Mouse (Mus musculus) embryonic facial prominence, embryonic 13.5 days (tissue): Measurements from ENCODE around the gene Spsb3. TPM values are rescaled to one million over a fixed set of nuclear protein-coding genes. Genes with fewer than 3 reads are reported as not detected.

Source experiments
- ATAC-seq: fragments of 200-750 bp; cut with Nextera tagmentation; 2 replicates; pipeline ENCODE4 v1.8.0; 2017; ENCODE audit warnings: low read depth; ENCODE audit not compliant: insufficient number of reproducible peaks, insufficient read depth, low FRiP score, low TSS enrichment
- H3K27ac ChIP-seq: fragments of 300-500 bp; sonication (generic); 2 replicates; pipeline ENCODE4 v1.5.1; 2015; ENCODE audit warnings: moderate library complexity, mild to moderate bottlenecking, inconsistent platforms
- H3K27me3 ChIP-seq: fragments of 300-500 bp; sonication (generic); 2 replicates; pipeline ENCODE4 v1.6.1; 2015; ENCODE audit warnings: mild to moderate bottlenecking, inconsistent platforms
- H3K36me3 ChIP-seq: fragments of 300-500 bp; sonication (generic); 2 replicates; pipeline ENCODE4 v1.6.1; 2015; ENCODE audit warnings: mild to moderate bottlenecking, inconsistent platforms
- H3K4me1 ChIP-seq: fragments of 300-500 bp; sonication (generic); 2 replicates; pipeline ENCODE4 v1.6.1; 2015; ENCODE audit warnings: inconsistent platforms
- H3K4me2 ChIP-seq: fragments of 300-500 bp; sonication (generic); 2 replicates; pipeline ENCODE4 v1.6.1; 2015; ENCODE audit warnings: moderate library complexity, mild to moderate bottlenecking, inconsistent platforms
- H3K4me3 ChIP-seq: fragments of 300-500 bp; sonication (generic); 2 replicates; pipeline ENCODE4 v1.5.1; 2015; ENCODE audit warnings: mild to moderate bottlenecking, inconsistent platforms
- H3K9ac ChIP-seq: fragments of 300-500 bp; sonication (generic); 2 replicates; pipeline ENCODE4 v1.6.1; 2015; ENCODE audit warnings: mild to moderate bottlenecking, inconsistent platforms
- H3K9me3 ChIP-seq: fragments of 300-500 bp; sonication (generic); 2 replicates; pipeline ENCODE4 v1.6.1; 2016; ENCODE audit warnings: inconsistent platforms
- WGBS: fragments of 180-500 bp; shearing (Covaris S2); methylation state at CpG from one replicate; pipeline ENCODE4 v1.1.7; 2015; ENCODE audit warnings: mixed read lengths; 5-methylcytosine and 5-hydroxymethylcytosine counted together
- polyA plus RNA-seq: library from polyadenylated mRNA; unstranded; fragments of >200 nt; fragmentation: Nextera tagmentation; extraction: Ambion mirVana; gene quantifications from 2 replicates; pipeline ENCODE4 v1.2.1, GENCODE M21; 2015

Spsb3 gene
- polyA plus RNA-seq, 1 experiment from 2014 or later, result 43.2 TPM

DNA sequence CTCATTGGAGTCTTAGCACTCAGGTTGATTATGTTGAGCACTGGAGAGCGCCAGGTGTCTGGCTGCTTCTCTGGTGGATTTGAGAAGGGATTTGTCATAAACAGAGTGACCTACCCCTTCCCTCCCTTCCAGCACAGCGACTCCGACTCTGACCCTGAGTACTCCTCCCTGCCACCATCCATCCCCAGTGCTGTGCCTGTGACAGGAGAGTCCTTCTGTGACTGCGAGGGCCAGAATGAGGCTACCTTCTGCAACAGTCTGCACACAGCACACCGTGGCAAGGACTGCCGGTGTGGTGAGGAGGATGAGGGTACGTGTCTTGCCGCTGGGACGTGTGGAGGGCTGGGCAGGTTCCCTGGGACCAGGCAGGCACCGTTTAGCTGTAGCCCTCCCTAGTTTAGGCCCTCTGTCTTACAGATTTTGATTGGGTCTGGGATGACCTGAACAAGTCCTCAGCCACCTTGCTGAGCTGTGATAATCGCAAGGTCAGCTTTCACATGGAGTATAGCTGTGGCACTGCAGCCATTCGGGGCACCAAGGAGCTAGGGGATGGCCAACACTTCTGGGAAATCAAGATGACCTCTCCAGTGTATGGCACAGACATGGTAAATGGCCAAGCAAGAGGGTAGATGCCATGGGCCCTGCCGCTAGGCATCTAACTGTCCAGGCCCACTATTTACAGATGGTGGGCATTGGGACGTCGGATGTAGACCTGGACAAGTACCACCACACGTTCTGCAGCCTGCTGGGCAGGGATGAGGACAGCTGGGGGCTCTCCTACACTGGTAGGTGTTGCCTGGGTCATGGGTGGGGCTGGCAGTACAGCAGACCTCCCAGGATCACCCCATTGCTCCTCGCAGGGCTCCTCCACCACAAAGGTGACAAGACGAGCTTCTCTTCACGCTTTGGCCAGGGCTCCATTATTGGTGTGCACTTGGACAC is 4.0 kb downstream of the Spsb3 start:
- WGBS, result 88% methylated on average over 19 of the region's 19 CpGs
- H3K36me3 ChIP-seq, result peaks cover 53% of the 10 kb centered on the region

DNA sequence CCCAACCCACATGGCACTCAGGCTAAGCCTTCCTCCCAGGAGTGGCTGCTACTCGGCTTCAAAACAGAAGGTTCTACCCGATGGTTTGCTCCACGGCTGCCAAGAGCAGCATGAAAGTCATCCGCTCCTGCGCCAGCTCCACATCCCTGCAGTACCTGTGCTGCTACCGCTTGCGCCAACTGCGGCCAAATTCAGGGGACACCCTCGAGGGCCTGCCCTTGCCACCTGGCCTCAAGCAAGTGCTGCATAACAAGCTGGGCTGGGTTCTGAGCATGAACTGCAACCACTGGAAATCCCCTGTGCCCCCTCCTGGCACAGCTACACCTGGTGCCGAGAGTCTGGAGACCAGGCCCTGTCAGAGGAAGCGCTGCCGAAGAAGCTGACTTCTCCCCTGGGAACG is 4.9 kb downstream of the Spsb3 start:
- Histone ChIP-seq H3K36me3 (peaks cover 53% of the 10 kb centered on the region), H3K4me2 (no peak overlapping the region), H3K27me3 (no peaks in the 10 kb centered on the region), H3K9ac (no peak overlapping the region), H3K4me1 (peaks cover 38% of the 10 kb centered on the region), H3K4me3 (no peak overlapping the region), H3K9me3 (no peaks in the 10 kb centered on the region), H3K27ac (no peak overlapping the region)
- WGBS, result 86% methylated on average over 13 of the region's 13 CpGs
- no peak for ATAC-seq

More for the DNA sequence above, 4.0 kb downstream of the Spsb3 start:
- H3K4me2 ChIP-seq, result no peak overlapping the region
- no peak for ATAC-seq
- no peak overlapping the region for H3K9ac ChIP-seq
- H3K9me3 ChIP-seq, result no peaks in the 10 kb centered on the region
- H3K4me1 ChIP-seq, result peaks cover 32% of the 10 kb centered on the region
- H3K27me3 ChIP-seq, result no peaks in the 10 kb centered on the region
- no peak overlapping the region for H3K4me3 ChIP-seq
- no peak overlapping the region for H3K27ac ChIP-seq

DNA sequence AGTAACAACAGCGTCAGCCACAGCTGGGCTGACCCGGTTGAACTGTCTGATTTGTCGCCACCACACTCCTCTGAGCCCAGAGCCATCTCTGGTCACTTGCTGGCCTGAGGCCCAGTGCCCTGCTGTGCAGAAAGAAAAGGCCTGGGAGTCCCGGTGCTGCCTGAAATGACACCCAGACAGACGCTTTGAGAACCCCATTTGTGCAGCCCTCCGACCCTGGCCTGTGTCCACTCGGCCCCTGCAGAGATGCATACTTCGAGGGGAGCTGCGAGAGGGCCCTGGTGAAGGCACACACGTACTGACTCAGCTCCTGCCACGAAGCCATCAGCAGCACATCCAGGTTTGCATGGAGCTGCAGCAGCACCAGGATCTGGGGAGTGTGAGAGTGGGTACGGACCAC is 6.3 kb downstream of the Spsb3 start:
- Histone ChIP-seq H3K27ac (no peak overlapping the region), H3K9me3 (no peaks in the 10 kb centered on the region), H3K4me1 (peaks cover 42% of the 10 kb centered on the region), H3K4me3 (no peak overlapping the region), H3K27me3 (no peaks in the 10 kb centered on the region), H3K9ac (no peak overlapping the region; the same call in 1 of the 2 replicates), H3K4me2 (no peak overlapping the region), H3K36me3 (peaks cover 58% of the 10 kb centered on the region)
- 90% methylated on average over 12 of the region's 12 CpGs for WGBS
- no peak for ATAC-seq

DNA sequence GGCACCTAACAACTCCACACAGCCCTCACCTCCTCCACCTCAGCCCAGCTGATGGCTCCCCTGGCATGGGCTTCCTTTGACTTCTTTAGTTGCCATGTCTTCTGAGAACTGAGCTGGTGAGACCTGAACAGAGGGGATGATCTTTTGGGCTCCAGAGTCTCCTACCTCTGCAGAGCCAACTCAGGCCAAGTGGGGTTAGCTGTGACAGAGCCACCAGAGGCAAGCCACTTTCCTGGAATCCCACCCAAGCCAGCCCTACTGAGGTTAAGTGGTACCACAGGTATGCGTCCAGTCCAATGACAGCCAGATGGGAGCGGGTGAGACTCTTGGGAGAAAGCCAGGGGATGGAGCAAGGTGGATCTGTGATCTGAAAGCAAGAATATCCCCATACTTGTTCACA is 6.8 kb downstream of the Spsb3 start:
- Histone ChIP-seq H3K4me3 (peak overlapping the region; percentile 89), H3K27me3 (no peaks in the 10 kb centered on the region), H3K9ac (no peak overlapping the region; the same call in 1 of the 2 replicates), H3K27ac (no peak overlapping the region), H3K36me3 (peaks cover 62% of the 10 kb centered on the region), H3K9me3 (no peaks in the 10 kb centered on the region), H3K4me2 (peak overlapping the region; percentile 98; the same call in 1 of the 2 replicates), H3K4me1 (peaks cover 41% of the 10 kb centered on the region)
- 97% methylated on average over 2 of the region's 2 CpGs for WGBS
- ATAC-seq, result no peak

DNA sequence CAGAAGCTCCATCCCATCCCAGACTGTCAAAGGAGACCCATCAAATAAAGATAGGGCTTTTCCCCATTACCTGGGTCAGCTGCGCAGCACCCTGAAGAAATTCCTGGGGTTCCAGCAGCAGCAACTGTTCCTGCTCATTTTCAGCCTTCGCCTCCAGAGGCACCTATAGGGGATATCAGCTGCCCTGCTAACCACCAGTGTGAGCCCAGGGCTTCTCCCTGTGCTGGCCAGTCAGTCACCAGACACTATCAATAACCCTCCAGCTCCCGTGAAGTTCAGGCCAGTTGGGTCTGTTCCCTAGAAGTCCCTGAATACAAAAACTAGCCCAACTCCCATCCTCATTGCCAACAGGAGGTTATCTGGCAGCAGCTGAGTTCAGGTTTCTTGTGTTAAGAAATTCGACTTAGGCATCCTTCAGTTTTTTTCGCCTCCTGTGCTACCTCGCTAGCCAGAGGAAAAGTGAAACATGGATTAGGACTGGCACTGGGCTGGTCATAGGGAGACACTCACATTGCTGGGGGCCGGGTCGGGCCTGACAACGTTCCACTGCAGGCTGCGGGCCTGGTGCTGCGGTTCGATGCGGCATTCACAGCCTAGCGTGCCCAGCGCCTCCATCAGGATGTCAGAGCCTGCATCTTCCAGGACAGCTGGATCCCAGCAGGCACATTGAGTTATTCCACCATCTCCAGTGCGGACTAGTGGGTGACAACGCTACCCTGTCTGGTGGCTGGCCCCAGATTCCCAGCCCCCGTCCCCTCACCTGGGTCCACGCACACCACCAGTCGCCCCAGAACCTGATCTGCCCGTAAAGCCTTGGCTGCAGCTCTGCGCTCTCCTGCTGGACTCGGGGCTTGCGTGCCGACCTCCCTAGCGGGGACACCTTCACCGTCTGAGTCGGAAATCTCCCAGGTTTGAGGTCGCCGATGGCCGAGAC is 7.9 kb downstream of the Spsb3 start:
- Histone ChIP-seq H3K27ac (peak overlapping the region; percentile 86), H3K9me3 (no peaks in the 10 kb centered on the region), H3K36me3 (peaks cover 64% of the 10 kb centered on the region), H3K4me1 (peaks cover 40% of the 10 kb centered on the region), H3K9ac (peak overlapping the region; percentile 96), H3K27me3 (no peaks in the 10 kb centered on the region), H3K4me3 (peak overlapping the region; percentile 89), H3K4me2 (peak overlapping the region; percentile 98)
- WGBS, result 10% methylated on average over 31 of the region's 31 CpGs
- no peak for ATAC-seq

DNA sequence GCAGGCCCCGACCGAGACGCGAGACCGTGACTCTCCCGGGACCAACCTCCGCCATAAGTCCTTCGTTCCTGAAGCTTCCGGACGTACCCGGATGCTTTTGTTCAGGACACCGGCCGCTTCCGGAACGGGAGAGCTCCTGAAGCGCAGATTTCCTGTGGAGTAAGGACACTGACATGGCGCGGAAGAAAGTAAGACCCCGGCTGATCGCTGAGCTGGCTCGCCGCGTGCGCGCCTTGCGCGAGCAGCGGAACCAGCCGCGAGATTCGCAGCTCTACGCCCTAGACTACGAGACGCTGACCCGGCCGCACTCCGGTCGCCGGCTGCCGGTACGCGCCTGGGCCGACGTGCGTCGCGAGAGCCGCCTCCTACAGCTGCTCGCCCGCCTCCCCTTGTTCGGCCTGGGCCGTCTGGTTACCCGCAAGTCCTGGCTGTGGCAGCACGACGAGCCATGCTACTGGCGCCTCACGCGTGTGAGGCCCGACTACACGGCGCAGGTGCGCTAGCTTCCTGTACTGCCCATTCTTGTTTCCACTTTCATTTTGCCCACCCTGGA is 8.6 kb downstream of the Spsb3 start, which contains the start of the genes Eme2 and Mrps34:
TSS of gene Eme2 (minus strand) at position 93 of the 553 bp plus-strand sequence.
TSS of gene Mrps34 (plus strand) at position 122 of the 553 bp plus-strand sequence.
- H3K4me3 ChIP-seq, result peak within 1 kb of the TSS; percentile 89
- H3K9me3 ChIP-seq, result no peaks in the 10 kb centered on the region
- H3K4me2 ChIP-seq, result peak within 1 kb of the TSS; percentile 98
- H3K4me1 ChIP-seq, result peaks cover 40% of the 10 kb centered on the region
- H3K36me3 ChIP-seq, result peaks cover 64% of the 10 kb centered on the region
- ATAC-seq, result 0 out of 2 replicates have a peak, but pooled peaks have one; percentile 3
- peak within 1 kb of the TSS; percentile 86 for H3K27ac ChIP-seq
- H3K9ac ChIP-seq, result peak within 1 kb of the TSS; percentile 96
- H3K27me3 ChIP-seq, result no peaks in the 10 kb centered on the region
- under 1% methylated on average over 62 of the region's 62 CpGs for WGBS

DNA sequence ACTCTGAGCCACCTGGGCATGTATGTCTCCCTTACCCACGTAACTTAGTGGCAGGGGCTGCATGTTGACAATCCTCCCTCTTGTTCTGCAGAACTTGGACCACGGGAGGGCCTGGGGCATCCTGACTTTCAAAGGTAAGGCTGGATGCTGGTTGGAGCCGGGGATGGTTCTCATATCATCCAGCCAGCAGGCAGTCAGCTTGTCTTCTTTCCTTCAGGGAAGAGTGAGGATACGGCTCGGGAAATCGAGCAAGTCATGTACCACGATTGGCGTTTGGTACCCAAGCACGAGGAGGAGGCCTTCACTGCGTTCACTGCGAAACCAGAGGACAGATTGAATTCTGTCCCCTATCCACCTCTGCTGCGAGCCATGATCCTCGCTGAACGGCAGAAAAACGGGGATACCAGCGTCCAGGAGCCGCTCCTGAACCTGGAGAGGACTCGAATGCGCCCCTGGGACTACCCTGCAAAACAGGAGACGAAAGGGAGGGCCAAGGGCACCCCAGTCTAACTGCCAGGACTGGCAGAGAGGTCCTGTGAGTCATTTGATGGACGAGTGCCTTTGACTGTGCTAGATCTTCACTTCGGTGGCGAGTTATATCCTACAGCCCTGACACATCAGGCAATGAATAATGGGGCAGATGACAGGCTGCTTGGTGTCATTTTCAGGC is 9.3 kb downstream of the Spsb3 start:
- WGBS, result 11% methylated on average over 23 of the region's 23 CpGs
- ATAC-seq, result no peak

DNA sequence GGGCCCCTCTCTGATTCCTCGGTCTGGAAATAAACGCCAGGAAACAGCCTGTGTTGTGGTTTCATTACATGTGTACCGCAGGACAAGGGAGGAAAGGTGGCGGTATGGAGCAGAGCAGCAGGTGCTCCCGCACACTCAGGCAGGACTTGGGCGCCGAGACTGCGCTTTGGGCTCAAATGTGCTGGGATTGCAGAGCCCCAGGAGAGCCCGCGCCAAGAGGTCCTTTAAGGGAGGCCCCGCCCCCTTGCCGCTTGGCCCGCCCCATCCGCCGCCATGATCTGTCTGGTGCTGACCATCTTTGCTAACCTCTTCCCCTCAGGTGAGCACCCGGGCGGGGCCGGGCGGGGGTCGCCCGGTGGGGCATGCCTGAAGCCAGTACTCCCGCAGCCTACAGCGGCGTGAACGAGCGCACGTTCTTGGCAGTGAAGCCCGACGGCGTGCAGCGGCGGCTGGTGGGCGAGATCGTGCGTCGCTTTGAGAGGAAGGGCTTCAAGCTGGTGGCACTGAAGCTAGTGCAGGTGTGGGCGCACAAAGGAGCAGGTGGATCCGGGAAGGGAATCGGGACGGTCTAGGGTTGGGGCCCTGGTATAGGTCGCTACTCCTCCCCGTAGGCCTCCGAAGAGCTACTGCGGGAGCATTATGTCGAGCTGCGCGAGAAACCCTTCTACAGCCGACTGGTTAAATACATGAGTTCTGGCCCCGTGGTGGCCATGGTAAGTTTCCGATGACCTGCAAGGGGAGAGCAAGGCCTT is 10.0 kb downstream of the Spsb3 start, which contains the start of gene Nme3:
TSS of gene Nme3 (plus strand) at position 260 of the 752 bp plus-strand sequence.
- H3K36me3 ChIP-seq, result peaks cover 64% of the 10 kb centered on the region
- H3K9ac ChIP-seq, result peak within 1 kb of the TSS; percentile 96
- WGBS, result under 1% methylated on average over 50 of the region's 50 CpGs
- H3K9me3 ChIP-seq, result no peaks in the 10 kb centered on the region
- H3K27ac ChIP-seq, result peak within 1 kb of the TSS; percentile 86
- H3K4me1 ChIP-seq, result peaks cover 40% of the 10 kb centered on the region
- H3K4me3 ChIP-seq, result peak within 1 kb of the TSS; percentile 89
- H3K27me3 ChIP-seq, result no peaks in the 10 kb centered on the region
- peak; percentile 67 for ATAC-seq
- H3K4me2 ChIP-seq, result peak within 1 kb of the TSS; percentile 98

More for the DNA sequence above, 9.3 kb downstream of the Spsb3 start:
- Histone ChIP-seq H3K36me3 (peaks cover 64% of the 10 kb centered on the region), H3K4me2 (peak overlapping the region; percentile 98), H3K4me3 (peak overlapping the region; percentile 89), H3K4me1 (peaks cover 40% of the 10 kb centered on the region), H3K9me3 (no peaks in the 10 kb centered on the region), H3K9ac (peak overlapping the region; percentile 96), H3K27ac (peak overlapping the region; percentile 86), H3K27me3 (no peaks in the 10 kb centered on the region)

DNA sequence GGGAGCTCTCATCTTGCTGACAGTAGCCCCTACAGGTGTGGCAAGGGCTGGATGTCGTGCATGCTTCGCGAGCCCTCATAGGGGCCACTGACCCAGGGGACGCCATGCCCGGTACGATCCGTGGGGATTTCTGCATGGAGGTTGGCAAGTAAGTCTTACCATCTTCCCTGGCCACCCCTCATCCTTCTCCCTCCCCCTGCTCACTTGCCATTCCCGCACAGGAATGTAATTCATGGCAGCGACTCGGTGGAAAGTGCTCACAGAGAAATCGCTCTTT is 10.5 kb downstream of the Spsb3 start:
- Histone ChIP-seq H3K9me3 (no peaks in the 10 kb centered on the region), H3K4me1 (peaks cover 40% of the 10 kb centered on the region), H3K4me2 (peak overlapping the region; percentile 98), H3K4me3 (peak overlapping the region; percentile 89), H3K36me3 (peaks cover 64% of the 10 kb centered on the region), H3K27me3 (no peaks in the 10 kb centered on the region), H3K9ac (peak overlapping the region; percentile 96), H3K27ac (peak overlapping the region; percentile 86; the same call in 1 of the 2 replicates)
- no peak for ATAC-seq
- 34% methylated on average over 11 of the region's 11 CpGs for WGBS

DNA sequence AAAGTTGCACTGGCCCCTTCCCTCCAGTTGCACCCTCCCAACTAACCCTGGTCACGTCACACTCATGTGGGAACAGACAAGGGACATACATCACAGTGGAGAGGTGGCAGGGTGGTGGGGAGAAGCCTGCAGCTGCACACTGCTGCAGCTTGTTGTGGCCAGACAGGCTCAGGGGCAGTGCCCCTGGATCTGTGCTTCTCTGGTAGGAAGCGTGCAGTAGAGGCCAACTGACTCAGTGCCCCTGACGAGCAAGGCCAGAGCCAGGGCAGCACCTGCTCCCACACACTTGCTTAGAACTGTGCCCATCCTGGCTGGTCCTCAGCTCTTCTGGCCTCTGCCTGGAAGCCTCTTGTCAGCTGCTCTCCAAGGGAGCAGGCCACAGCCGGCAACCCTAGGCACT is 11.2 kb downstream of the Spsb3 start:
- Histone ChIP-seq H3K36me3 (peaks cover 64% of the 10 kb centered on the region), H3K4me1 (peaks cover 40% of the 10 kb centered on the region), H3K4me3 (peak overlapping the region; percentile 8), H3K9me3 (no peaks in the 10 kb centered on the region), H3K27ac (no peak overlapping the region), H3K4me2 (peak overlapping the region; percentile 98), H3K9ac (peak overlapping the region; percentile 96; the same call in 1 of the 2 replicates), H3K27me3 (no peaks in the 10 kb centered on the region)
- ATAC-seq, result no peak
- 75% methylated on average over 4 of the region's 4 CpGs for WGBS
